Mouse (Mus musculus): ENCODE measurements at regions not wholly inside any gene's neighbourhood (a gene's known extent, or its start where the extent isn't known, plus 50 kb on each side); places are given as distances from the start of the nearest gene placed in this dataset.

GRCm38 (mm10) chr14:101267536-101267935 lies 67.4 kb upstream of the Prr30 start:
- no peak for DNase-seq (ENCODE audit: low spot score)

All from layer of hippocampus, adult 11-12 months (tissue).